Mouse (Mus musculus) small intestine, adult 2 months (tissue): ENCODE data around the gene Dnttip1. TPM values are rescaled to one million over a fixed set of nuclear protein-coding genes. Genes with fewer than 3 reads are reported as not detected.

ENCODE experiments used
- H3K27ac ChIP-seq: fragments of 200-500 bp; 2 replicates; pipeline ENCODE4 v1.5.1; 2012; ENCODE audit warnings: low read depth, low read length, control low read depth, inconsistent platforms; ENCODE audit not compliant: insufficient read depth
- H3K27me3 ChIP-seq: fragments of 200-500 bp; 2 replicates; pipeline ENCODE4 v1.6.1; 2012; ENCODE audit warnings: mild to moderate bottlenecking, moderate library complexity, low read length, inconsistent platforms; ENCODE audit not compliant: control insufficient read depth, insufficient read depth
- H3K36me3 ChIP-seq: fragments of 200-500 bp; 2 replicates; pipeline ENCODE4 v1.6.1; 2012; ENCODE audit warnings: mild to moderate bottlenecking, low read length, control low read depth, inconsistent platforms; ENCODE audit not compliant: control insufficient read depth, insufficient read depth
- H3K4me1 ChIP-seq: fragments of 200-500 bp; 2 replicates; pipeline ENCODE4 v1.6.1; 2012; ENCODE audit warnings: low read length, inconsistent platforms, mixed read lengths; ENCODE audit not compliant: control insufficient read depth, insufficient read depth, insufficient read length
- H3K4me3 ChIP-seq: fragments of 200-500 bp; 2 replicates; pipeline ENCODE4 v1.5.1; 2012; ENCODE audit warnings: low read depth, mild to moderate bottlenecking, control low read depth, inconsistent platforms, low read length, moderate library complexity
- CTCF ChIP-seq: fragments of 200-500 bp; IDR thresholded peaks from 2 replicates; pipeline ENCODE4 v1.5.1; 2012; ENCODE audit warnings: low read depth, mild to moderate bottlenecking, control low read depth, inconsistent platforms, low read length, moderate library complexity, mixed read lengths; ENCODE audit not compliant: insufficient replicate concordance, insufficient read length; ENCODE audit errors: extremely low read depth
- POLR2A ChIP-seq: fragments of 200-500 bp; IDR thresholded peaks from 2 replicates; pipeline ENCODE4 v1.6.1; 2012; ENCODE audit warnings: low read depth, mild to moderate bottlenecking, control low read depth, inconsistent platforms, low read length, moderate library complexity
- WGBS: fragments of 180-500 bp; shearing (Covaris S2); methylation state at CpG from one replicate; pipeline ENCODE4 v1.1.7; 2018; 5-methylcytosine and 5-hydroxymethylcytosine counted together
- polyA plus RNA-seq: library from polyadenylated mRNA; depleted of rRNA; stranded (reverse); fragments of >200 nt; gene quantifications from 2 replicates; pipeline ENCODE4 v1.2.3, GENCODE M21; 2012

Dnttip1 gene
- polyA plus RNA-seq, 1 experiment = 37.8 TPM

DNA sequence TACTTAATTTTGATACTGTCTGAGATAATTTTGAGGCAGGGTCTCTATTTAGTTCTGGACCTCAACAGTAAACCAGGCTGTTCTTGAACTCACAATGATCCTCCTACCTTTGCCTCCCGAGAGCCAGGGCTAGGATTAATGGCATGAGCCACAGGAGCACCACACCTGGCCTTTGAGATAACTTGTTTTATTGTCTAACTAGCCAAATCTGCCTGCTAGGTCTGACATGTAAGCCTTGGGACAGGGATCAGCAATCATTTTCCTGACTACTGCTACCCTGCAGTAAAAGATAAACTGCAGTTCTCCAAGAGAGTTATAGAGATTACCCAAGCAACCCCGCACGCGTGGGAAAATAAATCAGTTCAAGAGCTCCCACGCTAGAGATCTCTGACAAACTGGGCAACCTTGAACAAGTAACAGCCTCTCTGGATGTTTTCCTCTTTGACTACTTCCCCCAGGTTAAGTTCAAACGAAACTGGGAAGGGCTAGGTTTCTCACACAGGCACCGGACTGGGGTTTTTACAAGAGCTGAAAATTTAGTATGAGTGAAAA lies 39.2 kb downstream of the Dnttip1 start:
- H3K4me1 ChIP-seq = peaks cover 7% of the 10 kb centered on the region; the same call in 1 of the 2 replicates
- H3K27ac ChIP-seq = peak overlapping the region; percentile 76
- TF ChIP-seq POLR2A (no peak), CTCF (no peak)
- H3K36me3 ChIP-seq = peaks cover 5% of the 10 kb centered on the region
- 2% methylated on average over 7 of the region's 7 CpGs for WGBS
- no peaks in the 10 kb centered on the region for H3K27me3 ChIP-seq
- H3K4me3 ChIP-seq = peak overlapping the region; percentile 84

DNA sequence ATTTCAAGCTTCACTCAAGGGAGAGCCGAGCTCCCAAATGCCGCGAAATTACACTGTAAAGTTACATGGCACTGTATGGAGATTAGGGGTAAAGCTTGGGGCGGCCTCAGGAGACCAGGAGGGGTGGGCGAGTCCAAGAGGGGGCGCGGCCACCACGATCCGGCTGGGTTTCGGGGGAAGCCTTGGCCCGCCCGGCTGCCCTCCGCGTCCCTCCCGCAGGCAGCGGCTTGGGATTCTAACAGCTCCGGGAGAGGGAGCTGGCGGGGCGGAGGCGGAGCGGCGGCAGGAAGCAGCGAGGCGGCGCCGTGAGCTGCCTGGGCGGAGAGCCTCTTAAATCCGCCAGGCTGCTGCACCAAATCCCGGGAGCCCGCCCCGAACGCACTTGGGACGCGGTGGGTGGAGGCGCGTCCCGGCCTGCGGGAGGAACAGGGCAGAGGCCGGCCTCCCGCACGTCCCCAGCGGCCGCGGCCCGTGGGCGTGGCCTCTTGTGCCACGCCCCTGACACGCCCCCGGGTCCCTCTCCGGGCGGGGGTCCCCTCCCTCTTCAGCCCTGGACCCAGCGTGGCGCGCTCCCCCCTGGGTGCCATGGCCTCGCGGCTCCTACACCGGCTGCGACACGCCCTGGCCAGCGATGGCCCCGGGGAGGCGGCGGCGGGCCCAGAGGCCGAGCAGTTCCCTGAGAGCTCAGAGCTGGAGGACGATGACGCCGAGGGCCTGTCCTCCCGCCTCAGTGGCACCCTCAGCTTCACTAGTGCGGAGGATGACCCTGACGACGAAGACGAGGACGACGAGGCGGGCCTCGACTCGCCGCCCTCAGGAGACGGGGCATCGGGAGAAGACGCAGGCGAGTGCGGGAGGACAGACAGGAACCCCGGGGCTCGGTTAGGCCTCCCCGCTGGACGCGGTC lies 40.0 kb downstream of the Dnttip1 start, which contains the start of gene Snx21:
Gene Snx21, plus strand, starts transcription at position 343 of the 907 bp plus-strand sequence.
- WGBS = under 1% methylated on average over 87 of the region's 89 CpGs
- Histone ChIP-seq H3K4me1 (peaks cover 7% of the 10 kb centered on the region; the same call in 1 of the 2 replicates), H3K27ac (peak within 1 kb of the TSS; percentile 76), H3K4me3 (peak within 1 kb of the TSS; percentile 84), H3K27me3 (no peaks in the 10 kb centered on the region), H3K36me3 (peaks cover 5% of the 10 kb centered on the region)
- TF ChIP-seq POLR2A = peak; percentile 90
- peak; percentile 22; the same call in 1 of the 2 replicates for TF ChIP-seq CTCF

DNA sequence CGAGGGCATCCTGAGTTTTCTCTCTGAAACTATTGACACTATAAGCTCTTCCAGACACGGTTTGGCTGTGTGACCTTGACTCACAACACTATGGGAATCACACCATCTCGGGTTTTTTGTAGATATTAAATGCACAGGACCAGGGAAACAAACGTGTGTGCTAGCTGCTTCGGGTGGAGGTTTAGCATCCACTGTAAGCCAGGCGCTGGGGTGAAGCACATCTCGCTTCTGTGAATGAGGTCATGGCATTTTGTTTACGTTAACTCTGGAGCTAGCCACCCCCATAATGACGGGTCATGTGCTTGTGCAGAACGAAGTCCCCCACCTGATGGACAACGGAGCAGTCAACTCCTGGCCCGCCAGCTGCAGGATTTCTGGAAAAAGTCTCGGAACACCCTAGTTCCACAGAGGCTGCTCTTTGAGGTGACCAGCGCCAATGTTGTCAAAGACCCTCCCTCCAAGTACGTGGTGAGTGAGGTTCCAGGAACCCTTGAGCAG lies 40.7 kb downstream of the Dnttip1 start:
- 22% methylated on average over 15 of the region's 15 CpGs for WGBS
- TF ChIP-seq POLR2A = no peak
- no peak for TF ChIP-seq CTCF

DNA sequence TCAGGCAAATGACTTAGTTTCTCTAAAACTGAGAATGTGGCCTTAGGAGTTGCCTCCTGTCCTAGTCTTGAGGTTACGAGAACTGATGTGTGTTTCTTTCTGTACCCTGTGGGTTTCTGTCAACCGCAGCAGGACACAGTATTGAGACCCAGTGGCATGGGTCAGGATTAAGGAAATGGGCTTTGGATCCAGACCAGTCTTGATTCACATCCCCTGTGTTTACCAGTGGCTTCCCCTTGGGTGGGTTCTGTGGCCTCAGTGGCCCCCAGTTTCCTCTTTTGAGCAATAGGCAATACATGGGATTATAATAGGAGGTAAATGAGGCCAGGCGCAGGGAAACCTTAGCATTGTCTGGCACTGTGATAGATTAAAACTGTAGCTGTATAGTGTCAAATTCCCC lies 41.2 kb downstream of the Dnttip1 start:
- peaks cover 7% of the 10 kb centered on the region; the same call in 1 of the 2 replicates for H3K4me1 ChIP-seq
- no peak overlapping the region for H3K4me3 ChIP-seq
- no peaks in the 10 kb centered on the region for H3K27me3 ChIP-seq
- WGBS = 82% methylated on average over 3 of the region's 3 CpGs
- TF ChIP-seq POLR2A = no peak
- TF ChIP-seq CTCF = no peak
- peaks cover 12% of the 10 kb centered on the region for H3K36me3 ChIP-seq
- H3K27ac ChIP-seq = no peak overlapping the region

More for the DNA sequence above, 40.7 kb downstream of the Dnttip1 start:
- H3K27ac ChIP-seq = peak overlapping the region; percentile 73
- peaks cover 6% of the 10 kb centered on the region for H3K36me3 ChIP-seq
- H3K4me1 ChIP-seq = peaks cover 7% of the 10 kb centered on the region; the same call in 1 of the 2 replicates
- peak overlapping the region; percentile 84 for H3K4me3 ChIP-seq
- H3K27me3 ChIP-seq = no peaks in the 10 kb centered on the region

DNA sequence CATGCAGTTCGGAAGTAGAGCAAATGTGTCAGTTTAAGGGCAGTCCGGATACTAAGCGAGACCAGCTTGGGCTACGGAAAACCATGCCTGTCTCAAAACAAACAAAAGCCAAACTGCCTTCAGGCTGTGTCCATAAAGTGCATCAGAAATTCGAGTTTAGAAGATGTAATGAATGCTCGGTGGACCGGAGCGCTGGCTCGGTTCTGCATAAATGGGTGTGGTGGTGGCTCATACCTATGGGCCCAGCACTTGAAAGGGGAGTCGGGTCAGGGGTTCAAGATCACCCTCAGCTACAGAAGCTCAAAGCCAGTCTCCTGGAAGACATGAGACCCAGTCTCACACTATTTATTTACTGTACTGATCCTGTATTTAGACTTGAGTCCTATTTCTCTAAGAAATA lies 42.0 kb downstream of the Dnttip1 start:
- H3K4me3 ChIP-seq = no peak overlapping the region
- no peak for TF ChIP-seq POLR2A
- no peak for TF ChIP-seq CTCF
- WGBS = 75% methylated on average over 10 of the region's 10 CpGs

DNA sequence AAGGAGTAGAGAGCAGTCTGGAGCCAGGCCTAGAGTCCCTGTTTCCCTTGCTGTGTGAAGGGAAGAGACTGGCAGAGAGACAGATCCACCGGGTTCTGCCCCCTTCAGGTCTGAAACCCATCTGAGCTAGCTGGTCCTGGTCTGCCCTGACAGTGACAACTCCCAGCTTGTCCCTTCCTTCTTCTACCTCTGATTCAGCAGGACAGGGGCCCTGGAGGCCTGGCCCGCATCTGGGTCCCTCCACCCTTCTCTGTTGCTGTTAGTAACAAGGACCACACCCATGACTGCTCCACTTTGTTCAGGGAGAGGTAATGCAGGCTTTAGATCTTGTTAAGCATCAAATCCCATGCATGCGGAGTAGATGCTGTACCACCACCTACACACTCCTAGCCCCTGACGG lies 42.6 kb downstream of the Dnttip1 start:
- no peaks in the 10 kb centered on the region for H3K27me3 ChIP-seq
- no peak overlapping the region for H3K27ac ChIP-seq
- no peak for TF ChIP-seq CTCF
- TF ChIP-seq POLR2A = no peak
- no peak overlapping the region for H3K4me3 ChIP-seq
- WGBS = 80% methylated on average over 4 of the region's 4 CpGs
- H3K4me1 ChIP-seq = peaks cover 7% of the 10 kb centered on the region; the same call in 1 of the 2 replicates
- peaks cover 25% of the 10 kb centered on the region for H3K36me3 ChIP-seq

More for the DNA sequence above, 42.0 kb downstream of the Dnttip1 start:
- Histone ChIP-seq H3K4me1 (peaks cover 7% of the 10 kb centered on the region; the same call in 1 of the 2 replicates), H3K27ac (no peak overlapping the region), H3K36me3 (peaks cover 20% of the 10 kb centered on the region), H3K27me3 (no peaks in the 10 kb centered on the region)
